Mouse (Mus musculus): ENCODE measurements around the gene Cmtm7. TPM values are rescaled to one million over a fixed set of nuclear protein-coding genes. Genes with fewer than 3 reads are reported as not detected.

The Cmtm7 gene
- polyA plus RNA-seq, 1 experiment from 2014 or later, result 9.5 TPM

DNA sequence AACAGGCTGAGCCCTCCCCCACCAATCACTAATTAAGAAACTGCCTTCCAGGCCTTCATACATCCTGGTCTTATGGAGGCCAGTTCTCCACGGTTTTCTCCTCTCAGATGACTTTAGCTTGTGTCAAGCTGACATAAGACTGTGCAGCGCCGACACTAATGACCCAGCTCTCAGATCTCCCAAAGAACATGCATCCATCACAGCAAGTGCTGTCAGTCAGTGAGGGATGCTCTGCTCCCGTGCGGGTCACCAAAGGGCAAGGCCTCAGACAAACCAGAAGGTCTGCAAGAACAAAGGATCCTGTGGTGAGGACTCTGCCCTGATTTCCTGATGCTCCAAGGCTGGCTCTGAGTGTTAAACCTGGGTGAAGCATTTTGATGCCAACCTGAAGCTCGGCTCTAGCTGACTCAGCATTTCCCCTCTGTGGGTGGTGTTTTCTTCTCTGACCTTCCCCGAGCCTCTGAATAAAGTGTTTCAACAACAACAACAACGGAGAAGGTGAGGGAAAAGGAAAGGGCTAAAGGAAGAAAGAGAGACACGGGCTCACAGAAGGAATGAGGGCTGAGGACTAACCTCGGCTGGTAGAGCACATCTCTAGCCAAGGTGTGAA, 17.9 kb upstream of the Cmtm7 start:
- ATAC-seq, result no peak
- 39% methylated on average over 10 of the region's 10 CpGs for WGBS
- Histone ChIP-seq H3K27me3 (replicated peaks; ENCODE audit: control insufficient read depth, insufficient read depth, low read length) (no peaks in the 10 kb centered on the region), H3K4me3 (ENCODE audit: low read length) (no peak overlapping the region), H3K9ac (ENCODE audit: low read depth, low read length) (no peak overlapping the region), H3K36me3 (ENCODE audit: control insufficient read depth, insufficient read depth, low read length) (no peaks in the 10 kb centered on the region), H3K27ac (ENCODE audit: low read depth, low read length) (no peak overlapping the region), H3K4me1 (ENCODE audit: control insufficient read depth, insufficient read depth, low read depth, low read length) (peaks cover 8% of the 10 kb centered on the region), H3K4me2 (ENCODE audit: low read length) (no peak overlapping the region), H3K9me3 (ENCODE audit: control insufficient read depth, low read length) (no peaks in the 10 kb centered on the region)

GRCm38 (mm10) chr9:114798845-114799244, 17.2 kb upstream of the Cmtm7 start:
- no peaks in the 10 kb centered on the region for H3K36me3 ChIP-seq (ENCODE audit: control insufficient read depth, insufficient read depth, low read length)
- WGBS, result 34% methylated on average over 6 of the region's 6 CpGs
- no peaks in the 10 kb centered on the region for H3K27me3 ChIP-seq (replicated peaks; ENCODE audit: control insufficient read depth, insufficient read depth, low read length)
- H3K27ac ChIP-seq (ENCODE audit: low read depth, low read length), result no peak overlapping the region
- ATAC-seq, result no peak
- H3K4me2 ChIP-seq (ENCODE audit: low read length), result no peak overlapping the region
- no peaks in the 10 kb centered on the region for H3K9me3 ChIP-seq (ENCODE audit: control insufficient read depth, low read length)
- H3K9ac ChIP-seq (ENCODE audit: low read depth, low read length), result no peak overlapping the region
- H3K4me3 ChIP-seq (ENCODE audit: low read length), result no peak overlapping the region
- peaks cover 8% of the 10 kb centered on the region for H3K4me1 ChIP-seq (ENCODE audit: control insufficient read depth, insufficient read depth, low read depth, low read length)

DNA sequence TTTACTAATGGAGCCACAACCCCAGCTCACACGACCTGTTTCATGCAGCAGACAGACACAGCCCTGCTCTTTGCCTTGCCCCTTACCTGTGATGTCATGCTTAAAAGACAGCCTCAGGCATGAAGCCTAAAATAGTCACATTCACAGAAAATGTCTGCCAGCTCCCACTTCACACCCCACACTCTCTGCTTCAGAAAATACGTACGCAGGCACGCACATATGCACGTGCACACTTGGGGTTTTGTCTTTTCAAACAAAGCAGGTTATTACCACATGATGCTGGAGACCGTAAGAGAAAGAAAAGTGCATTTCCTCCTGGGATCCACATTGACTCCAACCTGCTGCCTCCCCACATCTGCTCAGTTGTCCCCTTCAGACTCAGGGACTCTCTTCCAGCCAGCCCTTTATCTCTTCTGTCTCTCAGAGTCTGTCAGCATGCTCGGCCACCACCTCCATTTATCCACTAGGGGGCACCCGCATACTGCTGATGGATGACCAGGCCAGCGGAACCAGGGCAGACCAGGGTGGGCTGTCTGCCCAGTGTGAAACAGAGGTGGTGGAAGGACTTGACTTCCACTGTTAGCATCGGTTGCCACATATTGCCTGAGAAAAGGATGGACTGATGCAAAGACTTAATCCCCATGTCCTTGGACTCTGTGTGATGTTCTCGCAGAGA, 15.8 kb upstream of the Cmtm7 start:
- no peaks in the 10 kb centered on the region for H3K27me3 ChIP-seq (replicated peaks; ENCODE audit: control insufficient read depth, insufficient read depth, low read length)
- H3K9me3 ChIP-seq (ENCODE audit: control insufficient read depth, low read length), result no peaks in the 10 kb centered on the region
- H3K4me3 ChIP-seq (ENCODE audit: low read length), result no peak overlapping the region
- H3K27ac ChIP-seq (ENCODE audit: low read depth, low read length), result no peak overlapping the region
- no peaks in the 10 kb centered on the region for H3K36me3 ChIP-seq (ENCODE audit: control insufficient read depth, insufficient read depth, low read length)
- H3K9ac ChIP-seq (ENCODE audit: low read depth, low read length), result peak overlapping the region; percentile 13; the same call in 1 of the 2 replicates
- H3K4me2 ChIP-seq (ENCODE audit: low read length), result no peak overlapping the region
- peak; percentile 91 for ATAC-seq
- WGBS, result 48% methylated on average over 11 of the region's 11 CpGs
- H3K4me1 ChIP-seq (ENCODE audit: control insufficient read depth, insufficient read depth, low read depth, low read length), result peaks cover 8% of the 10 kb centered on the region

DNA sequence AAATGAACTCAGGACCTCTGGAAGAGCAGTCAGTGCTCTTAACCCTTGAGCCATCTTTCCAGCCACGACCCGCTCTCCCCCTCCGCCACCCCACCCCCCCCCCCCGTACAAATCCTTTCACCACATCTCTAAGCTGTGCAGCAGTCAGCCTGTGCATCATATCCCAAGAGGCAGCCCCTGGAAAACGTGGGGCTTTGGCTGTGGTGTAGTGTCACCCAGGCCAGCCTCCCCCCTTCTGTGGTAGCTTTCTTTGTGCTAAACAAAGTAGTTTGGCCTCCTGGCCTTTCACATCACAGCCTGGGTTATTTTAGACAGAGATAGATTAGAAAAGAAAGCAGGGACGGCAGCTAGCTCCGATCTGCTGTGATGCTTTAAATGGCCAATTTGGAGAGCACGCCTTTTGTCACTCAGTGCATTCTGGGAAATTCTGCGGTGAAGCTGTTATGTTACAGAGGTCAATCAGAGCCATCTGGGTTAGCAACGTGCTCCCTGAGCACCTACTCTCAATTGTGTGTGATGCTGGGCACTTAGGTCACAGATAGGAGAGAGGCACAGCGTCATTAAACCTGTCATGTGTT, 14.9 kb upstream of the Cmtm7 start:
- Histone ChIP-seq H3K4me1 (ENCODE audit: control insufficient read depth, insufficient read depth, low read depth, low read length) (peaks cover 7% of the 10 kb centered on the region), H3K4me3 (ENCODE audit: low read length) (no peak overlapping the region), H3K27me3 (replicated peaks; ENCODE audit: control insufficient read depth, insufficient read depth, low read length) (no peaks in the 10 kb centered on the region), H3K27ac (ENCODE audit: low read depth, low read length) (no peak overlapping the region), H3K9me3 (ENCODE audit: control insufficient read depth, low read length) (no peaks in the 10 kb centered on the region), H3K9ac (ENCODE audit: low read depth, low read length) (no peak overlapping the region), H3K36me3 (ENCODE audit: control insufficient read depth, insufficient read depth, low read length) (no peaks in the 10 kb centered on the region), H3K4me2 (ENCODE audit: low read length) (no peak overlapping the region)
- no peak for ATAC-seq
- WGBS, result 37% methylated on average over 9 of the region's 11 CpGs

- Histone ChIP-seq H3K4me1 (ENCODE audit: control insufficient read depth, insufficient read depth, low read depth, low read length) (peaks cover 3% of the 10 kb centered on the region), H3K4me2 (ENCODE audit: low read length) (no peak overlapping the region), H3K9ac (ENCODE audit: low read depth, low read length) (no peak overlapping the region), H3K27me3 (replicated peaks; ENCODE audit: control insufficient read depth, insufficient read depth, low read length) (no peaks in the 10 kb centered on the region), H3K9me3 (ENCODE audit: control insufficient read depth, low read length) (no peaks in the 10 kb centered on the region), H3K27ac (ENCODE audit: low read depth, low read length) (no peak overlapping the region), H3K36me3 (ENCODE audit: control insufficient read depth, insufficient read depth, low read length) (no peaks in the 10 kb centered on the region), H3K4me3 (ENCODE audit: low read length) (no peak overlapping the region)
- 77% methylated on average over 4 of the region's 4 CpGs for WGBS
- no peak for ATAC-seq
Observed at GRCm38 (mm10) chr9:114794491-114794890, 12.8 kb upstream of the Cmtm7 start.

GRCm38 (mm10) chr9:114793764-114794295, 12.2 kb upstream of the Cmtm7 start:
- no peak overlapping the region for H3K4me3 ChIP-seq (ENCODE audit: low read length)
- H3K9ac ChIP-seq (ENCODE audit: low read depth, low read length), result no peak overlapping the region
- H3K4me2 ChIP-seq (ENCODE audit: low read length), result no peak overlapping the region
- no peak overlapping the region for H3K27ac ChIP-seq (ENCODE audit: low read depth, low read length)
- H3K9me3 ChIP-seq (ENCODE audit: control insufficient read depth, low read length), result no peaks in the 10 kb centered on the region
- 87% methylated on average over 9 of the region's 9 CpGs for WGBS
- no peaks in the 10 kb centered on the region for H3K27me3 ChIP-seq (replicated peaks; ENCODE audit: control insufficient read depth, insufficient read depth, low read length)
- ATAC-seq, result no peak
- H3K4me1 ChIP-seq (ENCODE audit: control insufficient read depth, insufficient read depth, low read depth, low read length), result peaks cover 3% of the 10 kb centered on the region
- H3K36me3 ChIP-seq (ENCODE audit: control insufficient read depth, insufficient read depth, low read length), result no peaks in the 10 kb centered on the region

- 0 out of 2 replicates have a peak, but pooled peaks cover 2% of the 10 kb centered on the region for H3K9me3 ChIP-seq (ENCODE audit: control insufficient read depth, low read length)
- H3K9ac ChIP-seq (ENCODE audit: low read depth, low read length), result no peak overlapping the region
- H3K4me3 ChIP-seq (ENCODE audit: low read length), result no peak overlapping the region
- H3K4me1 ChIP-seq (ENCODE audit: control insufficient read depth, insufficient read depth, low read depth, low read length), result no peaks in the 10 kb centered on the region; the same call in 1 of the 2 replicates
- WGBS, result 92% methylated on average over 8 of the region's 8 CpGs
- no peak overlapping the region for H3K27ac ChIP-seq (ENCODE audit: low read depth, low read length)
- H3K36me3 ChIP-seq (ENCODE audit: control insufficient read depth, insufficient read depth, low read length), result no peaks in the 10 kb centered on the region
- H3K4me2 ChIP-seq (ENCODE audit: low read length), result no peak overlapping the region
- no peak for ATAC-seq
- no peaks in the 10 kb centered on the region for H3K27me3 ChIP-seq (replicated peaks; ENCODE audit: control insufficient read depth, insufficient read depth, low read length)
Observed at GRCm38 (mm10) chr9:114789989-114790388, 8.3 kb upstream of the Cmtm7 start.

DNA sequence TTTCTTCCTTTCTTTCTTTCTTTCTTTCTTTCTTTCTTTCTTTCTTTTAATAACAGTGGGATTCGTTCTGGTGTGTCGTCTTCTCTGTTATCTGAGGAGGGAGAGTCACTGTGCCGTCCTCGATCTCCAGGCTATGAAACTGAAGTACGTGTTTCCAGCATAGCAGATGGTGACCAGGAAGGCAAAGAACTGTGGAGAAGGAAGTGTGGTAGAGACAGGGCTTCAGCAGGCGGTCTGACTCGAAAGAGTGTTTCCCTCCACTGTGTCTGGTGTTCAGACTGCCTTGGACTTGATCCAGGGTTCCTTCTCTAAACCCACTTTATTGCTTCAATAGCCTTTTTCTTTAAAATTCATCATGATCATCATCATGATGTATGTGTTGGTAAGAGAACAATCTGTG, 7.9 kb upstream of the Cmtm7 start:
- ATAC-seq, result no peak
- Histone ChIP-seq H3K9me3 (ENCODE audit: control insufficient read depth, low read length) (0 out of 2 replicates have a peak, but pooled peaks cover 2% of the 10 kb centered on the region), H3K9ac (ENCODE audit: low read depth, low read length) (no peak overlapping the region), H3K36me3 (ENCODE audit: control insufficient read depth, insufficient read depth, low read length) (no peaks in the 10 kb centered on the region), H3K27ac (ENCODE audit: low read depth, low read length) (no peak overlapping the region), H3K4me1 (ENCODE audit: control insufficient read depth, insufficient read depth, low read depth, low read length) (no peaks in the 10 kb centered on the region; the same call in 1 of the 2 replicates), H3K27me3 (replicated peaks; ENCODE audit: control insufficient read depth, insufficient read depth, low read length) (no peaks in the 10 kb centered on the region), H3K4me3 (ENCODE audit: low read length) (no peak overlapping the region), H3K4me2 (ENCODE audit: low read length) (no peak overlapping the region)
- WGBS, result 75% methylated on average over 7 of the region's 7 CpGs

GRCm38 (mm10) chr9:114788697-114789096, 7.0 kb upstream of the Cmtm7 start:
- H3K27ac ChIP-seq (ENCODE audit: low read depth, low read length), result no peak overlapping the region
- H3K9ac ChIP-seq (ENCODE audit: low read depth, low read length), result no peak overlapping the region
- no peaks in the 10 kb centered on the region for H3K36me3 ChIP-seq (ENCODE audit: control insufficient read depth, insufficient read depth, low read length)
- H3K9me3 ChIP-seq (ENCODE audit: control insufficient read depth, low read length), result 0 out of 2 replicates have a peak, but pooled peaks cover 2% of the 10 kb centered on the region
- H3K27me3 ChIP-seq (replicated peaks; ENCODE audit: control insufficient read depth, insufficient read depth, low read length), result no peaks in the 10 kb centered on the region
- no peak for ATAC-seq
- H3K4me2 ChIP-seq (ENCODE audit: low read length), result no peak overlapping the region
- 88% methylated on average over 8 of the region's 8 CpGs for WGBS
- no peaks in the 10 kb centered on the region; the same call in 1 of the 2 replicates for H3K4me1 ChIP-seq (ENCODE audit: control insufficient read depth, insufficient read depth, low read depth, low read length)
- no peak overlapping the region for H3K4me3 ChIP-seq (ENCODE audit: low read length)

Measured in hindbrain, embryonic 16.5 days (tissue).